Mouse (Mus musculus): ENCODE measurements around the gene Ireb2. TPM values are rescaled to one million over a fixed set of nuclear protein-coding genes. Genes with fewer than 3 reads are reported as not detected.
"Not testable (repeated sequence)": the region's sequence is repeated elsewhere in the genome, so short reads cannot be mapped to it uniquely, and the experiment has no call there.

The Ireb2 gene
- 37.0 and 39.9 TPM in 2 replicates for polyA plus RNA-seq (2015; fragmentation: Nextera tagmentation; extraction: Ambion mirVana)

- H3K9me3 ChIP-seq: no peaks in the 10 kb centered on the region
- H3K4me3 ChIP-seq: peak within 1 kb of the TSS; percentile 99
- peak within 1 kb of the TSS; percentile 72 for H3K4me2 ChIP-seq
- H3K27me3 ChIP-seq: no peaks in the 10 kb centered on the region
- H3K36me3 ChIP-seq: peaks cover 27% of the 10 kb centered on the region
- peak; percentile 92 for ATAC-seq (ENCODE audit: insufficient number of reproducible peaks, insufficient read depth, low FRiP score, low TSS enrichment, low read depth)
- WGBS: under 1% methylated on average over 67 of the region's 72 CpGs
- peak within 1 kb of the TSS; percentile 100 for H3K9ac ChIP-seq
- H3K4me1 ChIP-seq: peaks cover 13% of the 10 kb centered on the region
- peak within 1 kb of the TSS; percentile 95 for H3K27ac ChIP-seq
Measured at GRCm38 (mm10) chr9:54863363-54864281, at the start of gene Ireb2. TSS of gene Ireb2 (plus strand) at chr9:54863789.

DNA sequence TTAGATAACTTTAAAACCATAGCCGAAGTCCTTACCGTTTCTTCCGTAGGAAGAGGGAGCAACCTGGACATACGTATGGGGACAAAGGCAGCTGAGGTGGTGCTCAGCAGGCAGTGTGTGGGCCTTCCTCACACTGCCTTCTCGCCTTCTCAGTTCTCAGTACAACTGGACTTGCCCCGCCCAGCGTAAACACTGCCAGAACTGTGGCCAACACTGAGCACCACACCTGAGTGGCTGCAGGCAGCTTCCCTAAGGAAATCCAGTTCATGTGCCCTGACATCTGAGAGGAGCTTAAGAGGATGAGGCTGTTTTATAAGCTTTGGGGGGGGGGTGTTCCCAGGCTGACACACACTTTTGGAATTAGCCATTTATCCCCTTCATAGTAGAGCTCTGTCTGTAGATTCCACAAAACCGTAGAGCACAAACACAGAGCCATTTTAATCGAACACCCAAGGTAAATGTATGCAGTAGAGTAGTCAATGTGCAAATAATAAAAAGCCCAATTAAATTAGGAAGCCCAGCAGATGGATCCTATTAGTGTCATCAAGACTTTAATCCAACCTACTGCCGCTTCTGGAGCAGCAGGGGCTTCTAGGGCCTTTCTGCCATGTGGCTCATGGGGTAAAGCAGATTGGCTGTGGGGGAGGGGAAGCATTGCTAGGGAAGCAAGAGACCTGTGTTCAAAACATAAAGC, 46.9 kb upstream of the Ireb2 start:
- Histone ChIP-seq H3K4me2 (no peak overlapping the region), H3K9me3 (no peaks in the 10 kb centered on the region), H3K9ac (no peak overlapping the region), H3K4me1 (peaks cover 39% of the 10 kb centered on the region), H3K27me3 (peaks cover 4% of the 10 kb centered on the region; the same call in 1 of the 2 replicates), H3K4me3 (no peak overlapping the region), H3K36me3 (no peaks in the 10 kb centered on the region), H3K27ac (peak overlapping the region; percentile 58; the same call in 1 of the 2 replicates)
- ATAC-seq (ENCODE audit: insufficient number of reproducible peaks, insufficient read depth, low FRiP score, low TSS enrichment, low read depth): no peak
- WGBS: 27% methylated on average over 10 of the region's 10 CpGs

DNA sequence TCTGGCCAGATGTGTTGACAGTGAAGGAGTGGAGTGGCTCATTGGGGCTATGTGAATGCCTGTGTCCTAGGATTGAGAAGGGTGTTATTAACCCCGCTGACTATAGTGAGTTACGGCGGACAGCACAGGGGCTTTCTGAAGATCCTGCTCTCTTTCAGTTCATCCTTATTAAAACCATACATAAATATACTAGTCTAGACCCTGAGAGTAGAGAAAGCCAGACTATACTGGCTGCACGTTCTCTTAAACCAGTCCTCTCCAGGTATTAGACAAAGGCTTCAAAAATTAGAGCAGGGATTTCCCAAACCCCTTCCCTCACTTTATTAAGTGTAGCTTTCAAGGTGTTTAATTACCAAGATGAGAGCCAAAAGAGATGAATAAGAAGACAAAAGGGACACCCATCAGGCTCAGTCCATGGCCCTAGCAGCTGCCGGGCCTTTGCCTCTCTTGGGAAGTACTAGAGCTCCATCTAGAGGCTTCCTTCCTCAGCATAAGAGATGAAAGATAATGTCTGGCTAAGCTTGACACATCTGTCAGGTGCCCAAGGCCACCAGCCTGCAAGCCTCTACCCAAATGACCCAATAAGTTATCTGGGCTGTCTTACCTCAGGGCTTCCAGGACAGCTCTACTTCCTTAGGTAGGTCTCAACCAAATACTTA, 42.0 kb upstream of the Ireb2 start:
- H3K27ac ChIP-seq: no peak overlapping the region
- no peak for ATAC-seq (ENCODE audit: insufficient number of reproducible peaks, insufficient read depth, low FRiP score, low TSS enrichment, low read depth)
- no peak overlapping the region for H3K4me3 ChIP-seq
- peaks cover 4% of the 10 kb centered on the region; the same call in 1 of the 2 replicates for H3K27me3 ChIP-seq
- H3K9me3 ChIP-seq: no peaks in the 10 kb centered on the region
- no peak overlapping the region for H3K4me2 ChIP-seq
- 30% methylated on average over 5 of the region's 5 CpGs for WGBS
- H3K4me1 ChIP-seq: peaks cover 29% of the 10 kb centered on the region
- H3K36me3 ChIP-seq: no peaks in the 10 kb centered on the region
- no peak overlapping the region for H3K9ac ChIP-seq

GRCm38 (mm10) chr9:54829760-54830159, 33.8 kb upstream of the Ireb2 start:
- Histone ChIP-seq H3K27me3 (no peaks in the 10 kb centered on the region), H3K27ac (no peak overlapping the region), H3K36me3 (no peaks in the 10 kb centered on the region), H3K9me3 (no peaks in the 10 kb centered on the region), H3K4me3 (no peak overlapping the region), H3K4me2 (no peak overlapping the region), H3K4me1 (no peaks in the 10 kb centered on the region), H3K9ac (no peak overlapping the region)
- WGBS: 34% methylated on average over 2 of the region's 2 CpGs
- ATAC-seq (ENCODE audit: insufficient number of reproducible peaks, insufficient read depth, low FRiP score, low TSS enrichment, low read depth): 0 out of 2 replicates have a peak, but pooled peaks have one; percentile 26

DNA sequence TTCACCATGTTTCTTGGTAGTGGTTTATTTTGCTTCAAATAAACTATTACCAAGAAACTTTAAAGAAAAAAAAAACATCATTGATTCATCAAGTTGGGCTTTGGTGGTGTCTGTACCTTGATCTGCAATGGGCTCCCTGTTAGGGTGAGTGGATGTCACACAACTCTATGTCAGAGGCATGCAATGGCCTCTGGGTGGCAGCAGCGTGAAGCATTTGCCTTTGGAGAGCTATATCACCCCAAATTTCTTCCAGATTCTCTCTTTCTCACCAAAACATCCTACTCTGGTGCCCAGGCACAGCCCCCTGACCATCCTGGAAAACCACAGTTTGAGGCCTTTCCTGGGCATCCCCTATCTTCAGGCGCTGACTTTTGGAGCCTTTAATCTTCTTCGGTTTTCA, 33.0 kb upstream of the Ireb2 start:
- no peak overlapping the region for H3K4me2 ChIP-seq
- H3K4me3 ChIP-seq: no peak overlapping the region
- no peaks in the 10 kb centered on the region for H3K36me3 ChIP-seq
- no peaks in the 10 kb centered on the region for H3K4me1 ChIP-seq
- 48% methylated on average over 3 of the region's 3 CpGs for WGBS
- no peak overlapping the region for H3K9ac ChIP-seq
- H3K27me3 ChIP-seq: no peaks in the 10 kb centered on the region
- H3K9me3 ChIP-seq: no peaks in the 10 kb centered on the region
- no peak for ATAC-seq (ENCODE audit: insufficient number of reproducible peaks, insufficient read depth, low FRiP score, low TSS enrichment, low read depth)
- H3K27ac ChIP-seq: no peak overlapping the region

DNA sequence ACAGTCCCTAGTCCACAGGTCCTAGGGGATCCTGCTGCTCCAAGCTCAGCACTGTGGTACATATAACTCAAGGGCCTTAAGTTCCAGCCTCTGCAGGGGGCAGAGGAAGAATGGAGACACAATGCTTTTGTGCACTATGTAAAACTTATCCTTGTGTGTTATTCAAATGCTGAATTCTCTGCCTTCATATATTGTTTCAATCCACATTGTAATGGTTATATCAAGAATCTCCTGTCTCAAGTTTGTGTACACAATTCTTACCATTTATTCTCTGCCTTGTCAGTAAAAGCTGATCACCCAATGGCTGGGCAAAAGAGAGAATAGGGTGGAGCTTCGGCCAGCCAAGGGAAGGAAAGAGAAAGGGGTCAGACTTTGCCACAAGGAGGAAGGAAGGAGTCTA, 29.8 kb upstream of the Ireb2 start:
- H3K27ac ChIP-seq: no peak overlapping the region
- H3K36me3 ChIP-seq: no peaks in the 10 kb centered on the region
- no peak overlapping the region for H3K4me3 ChIP-seq
- H3K27me3 ChIP-seq: no peaks in the 10 kb centered on the region
- H3K4me2 ChIP-seq: no peak overlapping the region
- WGBS: 76% methylated on average over 1 of the region's 1 CpGs
- H3K9ac ChIP-seq: no peak overlapping the region
- no peaks in the 10 kb centered on the region for H3K4me1 ChIP-seq
- no peaks in the 10 kb centered on the region for H3K9me3 ChIP-seq
- ATAC-seq (ENCODE audit: insufficient number of reproducible peaks, insufficient read depth, low FRiP score, low TSS enrichment, low read depth): no peak

GRCm38 (mm10) chr9:54835951-54836717, 27.5 kb upstream of the Ireb2 start:
- H3K27ac ChIP-seq; H3K9ac ChIP-seq; ATAC-seq (ENCODE audit: insufficient number of reproducible peaks, insufficient read depth, low FRiP score, low TSS enrichment, low read depth); H3K9me3 ChIP-seq; H3K27me3 ChIP-seq; H3K36me3 ChIP-seq; H3K4me3 ChIP-seq; H3K4me1 ChIP-seq; H3K4me2 ChIP-seq: not testable (repeated sequence)
- 84% methylated on average over 6 of the region's 6 CpGs for WGBS

- Histone ChIP-seq H3K9ac (no peak overlapping the region), H3K27ac (no peak overlapping the region), H3K4me3 (no peak overlapping the region), H3K9me3 (no peaks in the 10 kb centered on the region), H3K4me1 (no peaks in the 10 kb centered on the region), H3K27me3 (no peaks in the 10 kb centered on the region), H3K36me3 (no peaks in the 10 kb centered on the region), H3K4me2 (no peak overlapping the region)
- ATAC-seq (ENCODE audit: insufficient number of reproducible peaks, insufficient read depth, low FRiP score, low TSS enrichment, low read depth): no peak
- 61% methylated on average over 7 of the region's 7 CpGs for WGBS
Measured at GRCm38 (mm10) chr9:54837835-54838234, 25.8 kb upstream of the Ireb2 start.

GRCm38 (mm10) chr9:54840145-54840544, 23.4 kb upstream of the Ireb2 start:
- H3K9ac ChIP-seq: no peak overlapping the region
- no peak overlapping the region for H3K27ac ChIP-seq
- H3K27me3 ChIP-seq: no peaks in the 10 kb centered on the region
- H3K4me3 ChIP-seq: no peak overlapping the region
- WGBS: 84% methylated on average over 1 of the region's 1 CpGs
- no peaks in the 10 kb centered on the region for H3K4me1 ChIP-seq
- H3K4me2 ChIP-seq: no peak overlapping the region
- no peak for ATAC-seq (ENCODE audit: insufficient number of reproducible peaks, insufficient read depth, low FRiP score, low TSS enrichment, low read depth)
- H3K36me3 ChIP-seq: no peaks in the 10 kb centered on the region
- H3K9me3 ChIP-seq: no peaks in the 10 kb centered on the region

DNA sequence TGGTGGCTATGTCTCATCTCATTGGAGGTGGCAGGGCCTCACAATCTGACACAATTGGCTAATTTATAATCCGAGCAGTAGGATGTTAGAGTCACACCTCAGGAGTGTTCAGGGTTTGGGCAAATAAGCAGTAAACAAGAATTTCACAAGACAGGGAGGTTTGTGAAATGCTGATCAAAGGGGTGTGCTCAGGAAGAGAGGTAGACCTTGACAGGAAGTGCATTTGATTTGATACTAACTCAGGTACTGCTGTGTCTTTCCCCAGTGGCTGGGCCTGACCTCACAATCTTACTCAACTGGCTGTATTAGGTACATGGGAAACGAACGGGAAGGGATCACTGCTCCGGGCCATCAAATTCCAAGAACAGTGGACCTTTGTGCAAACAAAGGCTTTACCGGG, 21.3 kb upstream of the Ireb2 start:
- Histone ChIP-seq H3K27ac (no peak overlapping the region), H3K9ac (no peak overlapping the region), H3K9me3 (no peaks in the 10 kb centered on the region), H3K27me3 (no peaks in the 10 kb centered on the region), H3K4me3 (no peak overlapping the region), H3K4me2 (no peak overlapping the region), H3K36me3 (no peaks in the 10 kb centered on the region), H3K4me1 (no peaks in the 10 kb centered on the region)
- ATAC-seq (ENCODE audit: insufficient number of reproducible peaks, insufficient read depth, low FRiP score, low TSS enrichment, low read depth): no peak
- 51% methylated on average over 5 of the region's 5 CpGs for WGBS

GRCm38 (mm10) chr9:54843887-54844286, 19.7 kb upstream of the Ireb2 start:
- WGBS: 59% methylated on average over 6 of the region's 6 CpGs
- Histone ChIP-seq H3K36me3 (no peaks in the 10 kb centered on the region), H3K4me3 (no peak overlapping the region), H3K9me3 (no peaks in the 10 kb centered on the region), H3K4me1 (no peaks in the 10 kb centered on the region), H3K4me2 (no peak overlapping the region), H3K27me3 (no peaks in the 10 kb centered on the region), H3K27ac (no peak overlapping the region), H3K9ac (no peak overlapping the region)
- no peak for ATAC-seq (ENCODE audit: insufficient number of reproducible peaks, insufficient read depth, low FRiP score, low TSS enrichment, low read depth)

Measured in embryonic facial prominence, embryonic 13.5 days (tissue).